ENCODE assay signal across 15 mouse cellular contexts in genomic region chr12:85602153-85602552, GRCm38 (mm10). TPM values are rescaled to one million over a fixed set of nuclear protein-coding genes. Genes with fewer than 3 reads are reported as not detected.
DNase-seq lines count a peak whose midpoint lies in the region; ATAC-seq and TF ChIP-seq lines count a peak whose summit lies in the region.
"Had no signal": no experiment of that assay in that cellular context is flagged by ENCODE, and none has a peak within 500 bp of the region (broad histone marks: within the 10 kb centered on the region; RNA-seq: fewer than 3 reads in every experiment).

No protein-coding gene starts in this region.

- H3K79me2 ChIP-seq in C2C12 (ENCODE audit: control insufficient read depth, insufficient read depth) = peaks cover 77% of the 10 kb centered on the region

- no peak for TF ChIP-seq CTCF in C2C12 (IDR thresholded peaks at IDR 0.05; ENCODE audit: control insufficient read depth, insufficient read depth, insufficient read length)
- no peak for TF ChIP-seq CTCF in liver, postnatal 0 days (IDR thresholded peaks at IDR 0.05; ENCODE audit: low read depth)

- H3K36me3 ChIP-seq in intestine, embryonic 15.5 days = no peaks in the 10 kb centered on the region
- H3K36me3 ChIP-seq in intestine, embryonic 16.5 days (ENCODE audit: control insufficient read depth, insufficient read depth, low read length) = no peaks in the 10 kb centered on the region
- H3K36me3 ChIP-seq in C2C12 (ENCODE audit: control insufficient read depth, insufficient read depth) = peaks cover 31% of the 10 kb centered on the region
- no peaks in the 10 kb centered on the region; the same call in 1 of the 2 replicates for H3K36me3 ChIP-seq in liver, postnatal 0 days (replicated peaks; ENCODE audit: insufficient read depth, low read length)
- H3K36me3 ChIP-seq: embryonic facial prominence, embryonic 12.5 days; forebrain, embryonic 15.5 days; midbrain, embryonic 13.5 days had no signal

- no peak overlapping the region for H3ac ChIP-seq in C2C12 (ENCODE audit: control insufficient read depth, insufficient read length, low read depth)

- DNase-seq in adipocyte (ENCODE audit: low spot score) = peak; percentile 68
- DNase-seq in liver, postnatal 0 days = no peak
- no peak for DNase-seq in kidney, adult 11 months
- DNase-seq in cerebellum, postnatal 4 days (ENCODE audit: low spot score in 2 of 2) = no peak
- DNase-seq: adrenal gland, postnatal 10 days; layer of hippocampus, postnatal 36 days; lung, postnatal 14 days had no signal

- no peak for ATAC-seq in intestine, embryonic 15.5 days
- ATAC-seq in intestine, embryonic 16.5 days = no peak
- ATAC-seq in liver, postnatal 0 days = no peak
- ATAC-seq in CD4-positive, CD25-positive, alpha-beta regulatory T cell, adult 4 months = no peak
- ATAC-seq: inflammation-experienced regulatory T-cells, adult 6 months; midbrain, embryonic 13.5 days had no signal

- no peak overlapping the region for H3K4me3 ChIP-seq in intestine, embryonic 15.5 days (replicated peaks)
- no peak overlapping the region for H3K4me3 ChIP-seq in intestine, embryonic 16.5 days (ENCODE audit: low read length)
- no peak overlapping the region for H3K4me3 ChIP-seq in C2C12 (ENCODE audit: insufficient read depth, poor library complexity, severe bottlenecking)
- peak overlapping the region; percentile 70 for H3K4me3 ChIP-seq in liver, postnatal 0 days (ENCODE audit: low read depth, low read length)
- H3K4me3 ChIP-seq: embryonic facial prominence, embryonic 12.5 days; forebrain, embryonic 15.5 days; midbrain, embryonic 13.5 days had no signal

- H3K27me3 ChIP-seq in intestine, embryonic 15.5 days (replicated peaks) = no peaks in the 10 kb centered on the region
- no peaks in the 10 kb centered on the region for H3K27me3 ChIP-seq in intestine, embryonic 16.5 days (replicated peaks; ENCODE audit: control insufficient read depth, insufficient read depth, low read length)
- H3K27me3 ChIP-seq in C2C12 (ENCODE audit: control insufficient read depth, insufficient read depth, insufficient read length) = no peaks in the 10 kb centered on the region
- H3K27me3 ChIP-seq in liver, postnatal 0 days (ENCODE audit: insufficient read depth, low read length) = peaks cover 12% of the 10 kb centered on the region; the same call in 1 of the 2 replicates

- H3K4me1 ChIP-seq in intestine, embryonic 15.5 days (replicated peaks) = peaks cover 50% of the 10 kb centered on the region
- peaks cover 50% of the 10 kb centered on the region for H3K4me1 ChIP-seq in intestine, embryonic 16.5 days (ENCODE audit: control insufficient read depth, insufficient read depth, low read length)
- H3K4me1 ChIP-seq in liver, postnatal 0 days (ENCODE audit: insufficient read depth) = peaks cover 47% of the 10 kb centered on the region

- peaks cover 46% of the 10 kb centered on the region for H3K79me3 ChIP-seq in C2C12 (ENCODE audit: low read depth)

- H3K4me2 ChIP-seq in intestine, embryonic 15.5 days (replicated peaks) = 0 out of 2 replicates have a peak overlapping the region, but pooled peaks have one; percentile 12
- H3K4me2 ChIP-seq in intestine, embryonic 16.5 days (ENCODE audit: low read depth, low read length) = no peak overlapping the region
- H3K4me2 ChIP-seq in liver, postnatal 0 days (ENCODE audit: low read depth, low read length) = peak overlapping the region; percentile 68
- H3K4me2 ChIP-seq: embryonic facial prominence, embryonic 12.5 days; forebrain, embryonic 15.5 days; midbrain, embryonic 13.5 days had no signal

- no peak overlapping the region for H3K9ac ChIP-seq in intestine, embryonic 15.5 days
- H3K9ac ChIP-seq in intestine, embryonic 16.5 days (ENCODE audit: low read depth, low read length) = no peak overlapping the region
- no peak overlapping the region for H3K9ac ChIP-seq in liver, postnatal 0 days (replicated peaks)
- H3K9ac ChIP-seq: embryonic facial prominence, embryonic 12.5 days; forebrain, embryonic 15.5 days; midbrain, embryonic 13.5 days had no signal

- H3K9me3 ChIP-seq in intestine, embryonic 15.5 days = no peaks in the 10 kb centered on the region
- H3K9me3 ChIP-seq in intestine, embryonic 16.5 days (ENCODE audit: control insufficient read depth, low read length) = no peaks in the 10 kb centered on the region
- no peaks in the 10 kb centered on the region for H3K9me3 ChIP-seq in liver, postnatal 0 days (ENCODE audit: low read length)
- H3K9me3 ChIP-seq: embryonic facial prominence, embryonic 12.5 days; forebrain, embryonic 15.5 days; midbrain, embryonic 13.5 days had no signal

- no peak for TF ChIP-seq EP300 in liver, postnatal 0 days (IDR thresholded peaks at IDR 0.05; ENCODE audit: low read depth)

- WGBS in intestine, embryonic 15.5 days = 86% methylated on average over 2 of the region's 2 CpGs
- WGBS in intestine, embryonic 16.5 days = 77% methylated on average over 2 of the region's 2 CpGs
- WGBS in liver, postnatal 0 days (ENCODE audit: insufficient replicate concordance) = 38% methylated on average over 2 of the region's 2 CpGs

- H3K27ac ChIP-seq in intestine, embryonic 15.5 days = no peak overlapping the region
- no peak overlapping the region for H3K27ac ChIP-seq in intestine, embryonic 16.5 days (ENCODE audit: low read length)
- H3K27ac ChIP-seq in liver, postnatal 0 days (ENCODE audit: low read depth) = peak overlapping the region; percentile 22; the same call in 1 of the 2 replicates
- H3K27ac ChIP-seq: embryonic facial prominence, embryonic 12.5 days; forebrain, embryonic 15.5 days; midbrain, embryonic 13.5 days had no signal

TF ChIP-seq in C2C12, 6 proteins besides CTCF, POLR2A, EP300 and RAD21:
- no peak for TF ChIP-seq FOSL1 (IDR thresholded peaks at IDR 0.05; ENCODE audit: insufficient read depth, low read length, poor library complexity, severe bottlenecking)
- no peak for TF ChIP-seq USF1 (IDR thresholded peaks at IDR 0.05; ENCODE audit: low read depth)
- no peak for TF ChIP-seq MAX (IDR thresholded peaks at IDR 0.05)
- TF ChIP-seq MYOD1 (IDR thresholded peaks at IDR 0.05; ENCODE audit: control insufficient read depth, insufficient read length, low read depth) = peak; percentile 91
- peak; percentile 88 for TF ChIP-seq CEBPB (IDR thresholded peaks at IDR 0.05; ENCODE audit: low read depth)
- no peak for TF ChIP-seq MYOG (IDR thresholded peaks at IDR 0.05; ENCODE audit: control insufficient read depth, extremely low read depth, insufficient read length)

RNA-seq across cellular contexts. Expression of gene Jdp2, which starts 3.3 kb away (rescaled TPM):
- polyA plus RNA-seq in intestine, embryonic 15.5 days (2015; fragmentation: Nextera tagmentation; extraction: Ambion mirVana) = 0.62 and 0.74 TPM in 2 replicates
- 0.26 and 0.27 TPM in 2 replicates for polyA plus RNA-seq in intestine, embryonic 16.5 days (2015; fragmentation: Nextera tagmentation; extraction: Ambion mirVana)
- 86.8 TPM for polyA plus RNA-seq in C2C12 (2012; fragmentation: generic; extraction: Trizol)
- polyA plus RNA-seq in liver, postnatal 0 days (2015; fragmentation: Nextera tagmentation; extraction: Ambion mirVana) = 0.25 and 0.33 TPM in 2 replicates
- polyA plus RNA-seq in CD4-positive, CD25-positive, alpha-beta regulatory T cell, adult 4 months (2017; shearing (Covaris generic)) = under 1 TPM in 1 of 2 experiments, not detected in 1; 0.20 TPM

Comparison
In these comparisons a context has a peak if more than half of its experiments do, and no peak if none do; other contexts are left out.
1. RNA of gene Jdp2, which starts 3.3 kb away (polyA plus RNA-seq): 86.8 TPM in C2C12 (single experiment); 0.20 TPM in CD4-positive, CD25-positive, alpha-beta regulatory T cell, adult 4 months, 0.62 to 0.74 TPM in intestine, embryonic 15.5 days, 0.25 to 0.33 TPM in liver, postnatal 0 days and 0.26 to 0.27 TPM in intestine, embryonic 16.5 days; every median in the first group is over 10 times any median in the second.